Mouse (Mus musculus) forebrain, embryonic 14.5 days (tissue): ENCODE data around the gene Rpl38. TPM values are rescaled to one million over a fixed set of nuclear protein-coding genes. Genes with fewer than 3 reads are reported as not detected.

Experiments
- ATAC-seq: fragments of 200-750 bp; cut with Nextera tagmentation; 2 replicates; pipeline ENCODE4 v1.8.0; 2017; ENCODE audit warnings: mild to moderate bottlenecking, moderate library complexity
- DNase-seq: peaks from one replicate; pipeline ENCODE4 v3.0.0-alpha.2; 2015; ENCODE audit warnings: low spot score
- H3K27ac ChIP-seq: fragments of 300-500 bp; sonication (generic); 2 replicates; pipeline ENCODE4 v1.5.1; 2014; ENCODE audit warnings: low read depth, mild to moderate bottlenecking, control low read depth, low read length, moderate library complexity
- H3K27me3 ChIP-seq: fragments of 300-500 bp; sonication (generic); replicated peaks from 2 replicates; pipeline ENCODE4 v1.6.1; 2014; ENCODE audit warnings: low read length, control low read depth, mixed read lengths; ENCODE audit not compliant: control insufficient read depth, insufficient read depth
- H3K36me3 ChIP-seq: fragments of 300-500 bp; sonication (generic); 2 replicates; pipeline ENCODE4 v1.6.1; 2014; ENCODE audit warnings: low read length, control low read depth; ENCODE audit not compliant: control insufficient read depth, insufficient read depth
- H3K4me1 ChIP-seq: fragments of 300-500 bp; sonication (generic); 2 replicates; pipeline ENCODE4 v1.6.1; 2014; ENCODE audit warnings: antibody characterized with exemption, low read length, control low read depth; ENCODE audit not compliant: control insufficient read depth, insufficient read depth
- H3K4me2 ChIP-seq: fragments of 300-500 bp; sonication (generic); 2 replicates; pipeline ENCODE4 v1.6.1; 2014; ENCODE audit warnings: mild to moderate bottlenecking, control low read depth, low read length
- H3K4me3 ChIP-seq: fragments of 300-500 bp; sonication (generic); 2 replicates; pipeline ENCODE4 v1.5.1; 2014; ENCODE audit warnings: low read depth, low read length, control low read depth
- H3K9ac ChIP-seq: fragments of 300-500 bp; sonication (generic); 2 replicates; pipeline ENCODE4 v1.6.1; 2014; ENCODE audit warnings: mild to moderate bottlenecking, low read length, control low read depth, moderate library complexity
- H3K9me3 ChIP-seq: fragments of 300-500 bp; sonication (generic); replicated peaks from 2 replicates; pipeline ENCODE4 v1.6.1; 2016; ENCODE audit warnings: low read length, control low read depth, mixed read lengths; ENCODE audit not compliant: control insufficient read depth
- WGBS: fragments of 180-500 bp; shearing (Covaris S2); extraction: QIAGEN DNeasy Blood & Tissue Kit; methylation state at CpG from one replicate; pipeline ENCODE4 v1.1.7; 2014; 5-methylcytosine and 5-hydroxymethylcytosine counted together
- polyA plus RNA-seq: library from polyadenylated mRNA; unstranded; fragments of >200 nt; fragmentation: Nextera tagmentation; extraction: Ambion mirVana; gene quantifications from 2 replicates; pipeline ENCODE4 v1.2.1, GENCODE M21; 2014

Rpl38 gene
- polyA plus RNA-seq, 1 experiment from 2014 or later: 915 TPM

DNA sequence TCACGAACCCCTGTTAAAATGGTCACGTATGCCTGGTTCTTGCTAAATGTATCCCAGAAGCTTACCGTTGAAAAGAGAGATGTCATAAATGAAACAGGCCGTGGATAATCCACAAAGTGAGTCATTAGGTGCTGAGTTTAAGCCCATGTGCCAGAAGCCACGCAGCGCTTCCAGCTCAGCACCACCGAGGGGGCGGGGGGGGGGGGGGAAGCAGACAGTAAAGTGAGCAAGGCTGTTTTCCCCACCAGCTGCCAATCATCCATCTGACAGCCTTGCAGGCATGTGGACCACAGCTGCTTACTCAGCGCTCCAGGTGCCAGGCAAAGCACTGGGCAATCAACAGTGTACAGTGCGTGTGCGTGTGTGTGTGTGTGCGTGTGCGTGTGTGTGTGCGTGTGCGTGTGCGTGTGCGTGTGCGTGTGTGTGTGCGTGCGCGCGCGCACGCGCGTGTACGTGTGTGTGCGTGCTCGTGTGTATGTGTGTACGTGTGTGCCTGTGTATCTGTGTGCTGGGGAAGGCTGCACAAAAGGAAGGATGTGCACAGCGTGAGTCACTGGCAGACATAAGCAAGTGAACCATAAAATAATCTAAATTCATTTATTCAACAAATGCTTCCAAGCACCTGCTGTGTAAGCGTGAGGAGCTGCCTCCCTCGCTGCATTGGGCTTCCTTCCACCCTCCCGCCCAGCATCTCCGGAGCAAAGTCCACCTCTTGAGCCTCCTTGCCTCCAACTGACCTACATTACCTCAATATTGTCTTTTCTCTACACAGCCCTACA lies 31.4 kb upstream of the Rpl38 start:
- Histone ChIP-seq H3K36me3 (no peaks in the 10 kb centered on the region), H3K4me2 (peak overlapping the region; percentile 30; the same call in 1 of the 2 replicates), H3K4me3 (no peak overlapping the region), H3K4me1 (peaks cover 15% of the 10 kb centered on the region), H3K9me3 (no peaks in the 10 kb centered on the region), H3K9ac (no peak overlapping the region), H3K27me3 (peaks cover 9% of the 10 kb centered on the region; the same call in 1 of the 2 replicates), H3K27ac (no peak overlapping the region)
- ATAC-seq: peak; percentile 73
- DNase-seq: peak; percentile 60
- WGBS: 58% methylated on average over 33 of the region's 35 CpGs

DNA sequence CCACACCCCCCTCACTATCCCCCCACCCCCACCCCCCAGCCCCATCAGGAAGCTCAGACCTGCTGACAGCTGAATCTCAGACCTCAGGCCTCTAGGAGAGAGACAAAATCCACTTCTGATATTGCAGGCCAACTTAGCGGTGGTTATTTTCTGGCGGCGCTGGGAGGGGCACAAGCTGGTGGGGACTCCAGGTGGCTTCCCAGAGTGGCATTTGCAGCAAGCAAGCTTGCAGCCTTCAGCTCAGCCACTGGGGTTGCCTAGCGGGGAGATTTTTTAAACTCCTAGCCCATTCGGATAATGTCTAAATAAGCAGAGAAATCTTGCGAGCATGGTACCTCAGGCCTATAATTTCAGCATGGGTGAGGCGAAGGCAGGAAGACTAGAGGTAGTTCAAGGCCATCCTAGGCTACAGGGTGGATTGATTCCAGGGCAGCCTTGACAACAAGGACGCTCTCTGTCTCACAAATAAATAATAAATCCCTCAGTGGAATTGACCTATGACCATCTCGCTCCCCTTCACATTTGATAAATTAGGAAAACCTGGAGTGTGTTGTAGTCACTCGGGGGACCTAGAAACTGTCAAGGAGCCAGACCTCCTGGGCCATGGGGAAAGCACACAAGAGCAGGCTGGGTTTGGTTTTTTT lies 29.6 kb upstream of the Rpl38 start:
- Histone ChIP-seq H3K4me1 (peaks cover 15% of the 10 kb centered on the region), H3K36me3 (no peaks in the 10 kb centered on the region), H3K9ac (no peak overlapping the region), H3K27me3 (peaks cover 9% of the 10 kb centered on the region; the same call in 1 of the 2 replicates), H3K9me3 (no peaks in the 10 kb centered on the region), H3K27ac (no peak overlapping the region), H3K4me3 (no peak overlapping the region), H3K4me2 (no peak overlapping the region)
- no peak for ATAC-seq
- WGBS: 73% methylated on average over 10 of the region's 10 CpGs
- peak; percentile 56 for DNase-seq

DNA sequence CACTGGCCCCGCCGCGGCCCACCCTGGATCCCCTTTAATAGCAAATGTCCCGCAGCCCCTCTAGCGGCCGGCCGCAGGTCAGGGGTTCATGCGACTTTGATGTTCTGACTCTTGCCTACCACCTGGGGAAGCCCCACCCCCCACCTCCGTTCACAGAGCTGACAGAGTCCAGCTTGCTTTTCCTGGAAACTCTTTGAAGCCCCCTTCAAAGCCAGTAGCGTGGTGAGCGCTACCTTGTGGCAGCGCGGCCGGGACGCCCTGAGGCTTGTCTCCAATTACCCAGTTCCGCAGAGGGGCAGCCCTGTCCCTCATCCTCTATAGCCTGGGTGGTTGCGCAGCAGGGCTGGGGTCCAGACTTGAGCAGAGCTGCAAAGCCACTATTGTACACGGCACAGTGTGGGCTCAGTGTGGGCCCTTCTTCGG lies 28.6 kb upstream of the Rpl38 start:
- ATAC-seq (no peak), DNase-seq (peak; percentile 40)
- H3K36me3 ChIP-seq: no peaks in the 10 kb centered on the region
- H3K9ac ChIP-seq: no peak overlapping the region
- H3K27me3 ChIP-seq: peaks cover 9% of the 10 kb centered on the region; the same call in 1 of the 2 replicates
- H3K4me1 ChIP-seq: peaks cover 15% of the 10 kb centered on the region
- whole genome bisulfite sequencing: 4% methylated on average over 19 of the region's 19 CpGs
- H3K4me2 ChIP-seq: no peak overlapping the region
- no peak overlapping the region for H3K27ac ChIP-seq
- H3K4me3 ChIP-seq: no peak overlapping the region
- H3K9me3 ChIP-seq: no peaks in the 10 kb centered on the region

DNA sequence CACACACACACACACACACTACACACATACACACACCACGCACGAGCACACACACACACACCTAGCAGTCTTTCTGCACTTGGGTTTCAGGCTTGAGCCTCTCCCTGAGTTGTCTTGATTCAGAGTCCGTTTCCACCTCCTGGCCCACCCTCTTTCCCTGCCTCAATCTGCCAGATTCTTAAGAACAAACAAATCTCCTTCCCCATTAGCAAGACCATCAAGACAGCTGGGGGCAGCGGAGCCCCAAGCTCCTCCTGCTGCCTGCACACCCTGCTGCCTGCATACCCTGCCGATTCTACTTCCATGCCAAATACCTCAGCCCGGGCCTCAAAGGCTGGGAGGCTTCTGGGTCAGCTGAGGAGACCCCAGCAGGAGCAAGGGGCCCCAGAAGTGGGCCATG lies 27.7 kb upstream of the Rpl38 start:
- Histone ChIP-seq H3K4me2 (no peak overlapping the region), H3K9me3 (no peaks in the 10 kb centered on the region), H3K36me3 (no peaks in the 10 kb centered on the region), H3K27me3 (peaks cover 9% of the 10 kb centered on the region; the same call in 1 of the 2 replicates), H3K4me3 (no peak overlapping the region), H3K4me1 (peaks cover 15% of the 10 kb centered on the region), H3K27ac (no peak overlapping the region), H3K9ac (0 out of 2 replicates have a peak overlapping the region, but pooled peaks have one; percentile 25)
- DNase-seq: no peak
- 28% methylated on average over 6 of the region's 6 CpGs for WGBS
- no peak for ATAC-seq

DNA sequence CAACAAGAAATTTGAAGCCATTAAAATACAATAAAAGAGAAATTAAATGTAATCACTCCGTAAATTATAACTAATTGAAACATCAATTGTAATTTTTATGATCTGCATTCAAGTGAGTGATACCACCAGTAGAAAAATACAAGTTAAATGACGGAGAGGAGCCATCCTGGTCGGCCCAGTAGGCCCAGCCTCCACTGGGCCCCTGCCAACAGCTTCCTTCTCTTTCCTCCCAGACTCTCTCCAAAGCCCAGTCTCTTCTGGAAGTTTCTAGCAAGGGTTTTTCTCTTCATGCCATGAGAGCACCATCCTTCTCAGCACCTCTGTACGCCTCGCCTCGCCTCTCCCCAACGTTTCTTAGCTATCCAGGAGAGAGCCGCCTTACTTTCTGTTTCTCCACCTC lies 27.2 kb upstream of the Rpl38 start:
- ATAC-seq: no peak
- Histone ChIP-seq H3K27ac (no peak overlapping the region), H3K27me3 (peaks cover 9% of the 10 kb centered on the region; the same call in 1 of the 2 replicates), H3K36me3 (no peaks in the 10 kb centered on the region), H3K4me1 (peaks cover 15% of the 10 kb centered on the region), H3K9ac (no peak overlapping the region), H3K4me3 (no peak overlapping the region), H3K4me2 (no peak overlapping the region), H3K9me3 (no peaks in the 10 kb centered on the region)
- DNase-seq: no peak
- WGBS: 90% methylated on average over 8 of the region's 8 CpGs

DNA sequence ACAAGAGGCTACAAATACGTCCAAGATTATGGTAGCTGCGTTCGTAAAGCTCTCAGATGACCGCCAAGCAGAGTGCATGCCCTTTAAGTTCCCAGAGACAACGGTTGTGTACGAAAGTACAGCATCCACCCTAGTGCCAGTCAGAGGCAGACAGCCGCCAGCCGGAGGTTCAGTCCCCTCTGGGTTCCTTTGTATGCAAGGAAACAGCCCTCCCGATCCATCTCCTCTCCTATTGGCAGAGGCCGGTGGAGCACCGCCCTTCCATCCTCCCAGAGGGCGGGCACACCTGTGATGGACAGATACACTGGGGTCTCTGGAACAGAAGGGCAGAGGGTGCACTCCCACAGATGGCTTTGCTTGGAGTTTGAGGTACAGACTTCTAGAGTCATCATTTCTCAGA lies 26.1 kb upstream of the Rpl38 start:
- peak; percentile 64 for DNase-seq
- Histone ChIP-seq H3K27ac (no peak overlapping the region), H3K4me3 (no peak overlapping the region), H3K27me3 (peaks cover 9% of the 10 kb centered on the region; the same call in 1 of the 2 replicates), H3K4me2 (no peak overlapping the region), H3K9ac (no peak overlapping the region), H3K36me3 (no peaks in the 10 kb centered on the region), H3K9me3 (no peaks in the 10 kb centered on the region), H3K4me1 (peaks cover 11% of the 10 kb centered on the region)
- 31% methylated on average over 12 of the region's 12 CpGs for WGBS
- ATAC-seq: peak; percentile 73

DNA sequence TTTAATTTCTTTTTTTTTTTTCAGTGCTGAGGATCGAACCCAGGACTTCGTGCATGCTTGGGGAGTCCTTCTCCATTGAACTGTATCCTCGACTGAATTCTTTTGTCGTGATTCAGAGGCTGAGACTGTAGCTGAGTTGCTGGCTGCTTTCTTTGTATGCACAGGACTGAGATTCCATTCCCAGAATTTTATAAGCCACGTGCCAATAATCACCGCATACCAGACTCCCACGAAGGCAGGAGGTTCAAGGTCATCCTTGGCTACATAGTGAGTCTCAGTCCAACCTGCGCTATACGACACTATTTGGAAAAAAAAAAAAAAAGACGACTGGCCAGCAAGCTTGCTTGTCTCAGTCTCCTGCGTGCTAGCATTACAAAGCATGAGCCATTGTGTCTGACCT lies 25.4 kb upstream of the Rpl38 start:
- DNase-seq: no peak
- Histone ChIP-seq H3K27me3 (peaks cover 9% of the 10 kb centered on the region; the same call in 1 of the 2 replicates), H3K9ac (no peak overlapping the region), H3K27ac (no peak overlapping the region), H3K9me3 (no peaks in the 10 kb centered on the region), H3K36me3 (no peaks in the 10 kb centered on the region), H3K4me1 (peaks cover 11% of the 10 kb centered on the region), H3K4me2 (no peak overlapping the region), H3K4me3 (no peak overlapping the region)
- 76% methylated on average over 11 of the region's 11 CpGs for WGBS
- no peak for ATAC-seq

DNA sequence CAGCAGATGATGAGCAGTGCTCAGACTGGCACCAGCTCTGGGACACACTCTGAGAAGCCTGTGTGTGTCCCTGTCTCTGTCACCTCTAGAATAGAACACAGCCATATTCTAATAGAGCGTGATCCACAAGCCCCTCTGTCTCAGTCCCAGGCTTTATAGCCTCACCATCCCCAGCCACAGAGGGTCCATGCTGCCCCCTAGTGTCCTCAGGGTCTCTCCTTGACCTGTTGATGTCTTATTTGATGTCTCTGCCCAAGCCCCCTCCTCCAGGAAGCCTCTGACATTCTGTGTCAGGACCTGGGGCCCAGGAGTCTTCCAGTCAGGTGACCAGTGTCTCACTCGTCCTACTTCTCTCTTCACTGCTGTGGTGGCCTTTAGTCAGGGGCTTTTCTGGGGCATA lies 24.2 kb upstream of the Rpl38 start:
- Histone ChIP-seq H3K4me2 (no peak overlapping the region), H3K4me3 (no peak overlapping the region), H3K27me3 (peaks cover 6% of the 10 kb centered on the region; the same call in 1 of the 2 replicates), H3K36me3 (no peaks in the 10 kb centered on the region), H3K4me1 (peaks cover 11% of the 10 kb centered on the region), H3K9ac (no peak overlapping the region), H3K27ac (no peak overlapping the region), H3K9me3 (no peaks in the 10 kb centered on the region)
- no peak for ATAC-seq
- WGBS: 39% methylated on average over 2 of the region's 2 CpGs
- DNase-seq: no peak

DNA sequence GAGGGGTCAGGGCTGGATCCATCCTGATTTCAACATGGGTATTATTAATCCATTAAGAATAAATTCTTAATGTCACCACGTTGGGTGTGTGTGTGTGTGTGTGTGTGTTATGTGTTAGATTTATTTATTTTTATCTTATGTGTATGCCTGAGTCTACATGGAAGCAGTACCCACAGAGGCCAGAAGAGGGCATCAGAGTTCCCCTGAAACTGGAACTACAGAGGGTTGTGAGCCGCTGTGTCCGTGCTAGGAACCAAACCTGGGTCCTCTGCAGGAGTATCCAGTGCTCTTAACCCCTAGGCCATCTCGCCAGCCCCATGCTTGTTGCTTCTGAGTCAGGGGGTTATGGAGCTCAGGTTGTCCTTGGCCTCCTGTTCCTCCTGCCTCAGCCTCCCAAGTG lies 18.8 kb upstream of the Rpl38 start:
- WGBS: 71% methylated on average over 4 of the region's 4 CpGs

More for the DNA sequence above, 18.8 kb upstream of the Rpl38 start:
- H3K4me3 ChIP-seq: no peak overlapping the region
- H3K27ac ChIP-seq: no peak overlapping the region
- no peaks in the 10 kb centered on the region for H3K36me3 ChIP-seq
- H3K27me3 ChIP-seq: no peaks in the 10 kb centered on the region
- no peak overlapping the region for H3K9ac ChIP-seq
- no peaks in the 10 kb centered on the region for H3K9me3 ChIP-seq
- DNase-seq (no peak), ATAC-seq (no peak)
- H3K4me2 ChIP-seq: no peak overlapping the region
- H3K4me1 ChIP-seq: no peaks in the 10 kb centered on the region
